Mouse (Mus musculus) spleen, adult 12 weeks (tissue): ENCODE data around the gene Car14.

Experiments used
- DNase-seq: peaks from one replicate; pipeline ENCODE4 v3.0.0; 2022; ENCODE audit warnings: low spot score

Car14 gene

DNA sequence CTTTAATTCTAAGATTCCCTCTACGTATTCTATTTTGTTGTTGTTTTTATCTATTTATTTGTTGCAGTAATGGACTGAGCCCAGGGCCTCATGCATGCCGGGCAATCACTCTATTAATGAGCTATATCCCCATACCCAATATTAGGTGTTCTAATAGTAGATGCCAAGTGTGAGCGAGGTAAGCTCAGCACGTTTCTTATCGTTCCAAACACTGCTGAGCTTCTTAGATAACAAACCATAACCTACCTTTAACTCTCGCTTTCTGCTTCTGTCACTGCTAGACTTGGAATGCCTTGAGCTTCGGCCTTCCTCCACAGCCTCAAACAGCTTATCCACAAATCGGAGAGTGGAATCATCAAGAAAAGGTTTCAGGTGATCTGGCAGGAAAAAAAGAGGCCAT lies 53.2 kb downstream of the Car14 start:
- no peak for DNase-seq

DNA sequence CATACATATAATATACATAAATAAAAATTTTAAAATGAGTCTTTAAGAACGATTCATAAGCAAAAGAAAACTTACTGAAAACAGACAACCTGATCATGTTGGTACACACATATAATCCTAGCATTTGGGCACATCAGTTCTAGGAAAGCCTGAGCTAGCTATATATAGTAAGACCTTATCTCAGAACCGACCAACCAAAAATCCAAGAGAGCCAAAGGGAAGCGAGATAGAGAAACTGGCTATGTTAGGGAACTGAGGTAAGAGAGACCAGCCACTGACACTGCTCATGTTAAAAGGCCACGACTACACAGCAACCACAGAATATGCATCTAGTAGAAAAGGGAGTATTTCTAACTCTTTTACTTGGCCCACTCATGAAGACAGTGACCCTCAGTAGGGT lies 53.9 kb downstream of the Car14 start:
- no peak for DNase-seq
